Mouse (Mus musculus) kidney, embryonic 14.5 days (tissue): ENCODE measurements at regions not wholly inside any gene's neighbourhood (a gene's known extent, or its start where the extent isn't known, plus 50 kb on each side); places are given as distances from the start of the nearest gene placed in this dataset.

Experiments used
- ATAC-seq: fragments of 200-750 bp; cut with Nextera tagmentation; 2 replicates; pipeline ENCODE4 v1.8.0; 2017; ENCODE audit warnings: moderate number of reproducible peaks, mild to moderate bottlenecking, moderate TSS enrichment, moderate library complexity; ENCODE audit not compliant: low FRiP score, low TSS enrichment
- H3K27ac ChIP-seq: fragments of 300-500 bp; sonication (generic); 2 replicates; pipeline ENCODE4 v1.5.1; 2014; ENCODE audit warnings: low read depth, mild to moderate bottlenecking, low read length, moderate library complexity, mixed read lengths
- H3K27me3 ChIP-seq: fragments of 300-500 bp; sonication (generic); 2 replicates; pipeline ENCODE4 v1.6.1; 2014; ENCODE audit warnings: mild to moderate bottlenecking, low read length; ENCODE audit not compliant: control insufficient read depth, insufficient read depth
- H3K36me3 ChIP-seq: fragments of 300-500 bp; sonication (generic); 2 replicates; pipeline ENCODE4 v1.6.1; 2014; ENCODE audit warnings: low read length, mixed read lengths; ENCODE audit not compliant: control insufficient read depth, insufficient read depth
- H3K4me1 ChIP-seq: fragments of 300-500 bp; sonication (generic); 2 replicates; pipeline ENCODE4 v1.6.1; 2014; ENCODE audit warnings: low read length, mixed read lengths; ENCODE audit not compliant: control insufficient read depth, insufficient read depth
- H3K4me2 ChIP-seq: fragments of 300-500 bp; sonication (generic); replicated peaks from 2 replicates; pipeline ENCODE4 v1.6.1; 2014; ENCODE audit warnings: low read depth, mild to moderate bottlenecking, low read length
- H3K4me3 ChIP-seq: fragments of 300-500 bp; sonication (generic); 2 replicates; pipeline ENCODE4 v1.5.1; 2014; ENCODE audit warnings: mild to moderate bottlenecking, low read length
- H3K9ac ChIP-seq: fragments of 300-500 bp; sonication (generic); 2 replicates; pipeline ENCODE4 v1.6.1; 2014; ENCODE audit warnings: low read depth, mild to moderate bottlenecking, low read length, moderate library complexity
- H3K9me3 ChIP-seq: fragments of 300-500 bp; sonication (generic); 2 replicates; pipeline ENCODE4 v1.6.1; 2016; ENCODE audit warnings: low read length; ENCODE audit not compliant: control insufficient read depth
- WGBS: fragments of 180-500 bp; shearing (Covaris S2); extraction: QIAGEN DNeasy Blood & Tissue Kit; methylation state at CpG from one replicate; pipeline ENCODE4 v1.1.7; 2014; 5-methylcytosine and 5-hydroxymethylcytosine counted together

DNA sequence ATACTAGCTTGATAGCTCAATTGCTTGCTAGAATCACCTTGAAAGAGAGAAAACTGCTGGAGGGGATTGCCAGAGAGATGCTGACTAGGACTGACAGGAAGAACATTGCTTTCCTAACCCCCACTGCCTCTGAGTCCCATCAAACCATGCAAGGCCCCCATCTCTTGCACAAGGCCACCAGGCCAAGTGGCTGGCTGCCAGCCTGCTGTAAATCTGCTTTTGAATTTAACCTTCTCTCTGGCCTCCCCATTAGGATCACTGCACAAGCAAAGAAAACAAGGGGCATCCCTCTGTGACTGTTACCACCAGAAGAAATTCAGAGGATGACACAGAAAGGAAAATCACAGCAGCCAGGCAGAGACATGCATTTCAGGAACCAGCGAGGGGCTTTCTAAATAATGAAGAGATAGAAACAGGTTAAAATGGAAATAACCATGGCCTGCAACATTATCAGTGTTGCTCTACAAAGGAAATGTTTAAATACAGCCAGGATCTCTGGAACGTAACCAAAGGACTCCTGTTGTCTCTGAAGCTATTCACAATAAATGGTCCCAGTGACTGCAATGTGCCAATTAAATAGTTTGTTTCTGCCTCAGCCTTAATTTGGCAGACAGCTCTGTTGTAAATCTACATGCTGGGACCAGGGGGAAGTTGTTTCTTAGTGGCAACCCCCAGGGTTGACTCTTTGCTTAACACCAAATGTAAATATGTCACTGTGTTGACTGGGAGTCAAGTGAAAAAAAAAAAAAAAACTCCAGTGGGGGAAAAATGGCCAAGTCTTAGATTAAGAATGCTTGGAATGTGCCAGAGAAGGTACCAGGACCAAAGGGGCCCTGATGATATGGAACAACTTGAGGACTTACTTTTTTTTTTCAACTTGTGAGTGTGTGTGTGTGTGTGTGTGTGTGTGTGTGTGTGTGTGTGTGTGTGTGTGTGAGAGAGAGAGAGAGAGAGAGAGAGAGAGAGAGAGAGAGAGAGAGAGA lies 233.9 kb upstream of the Epha4 start:
- peak; percentile 80 for ATAC-seq
- no peak overlapping the region for H3K9ac ChIP-seq
- H3K27ac ChIP-seq: peak overlapping the region; percentile 17; the same call in 1 of the 2 replicates
- no peaks in the 10 kb centered on the region for H3K36me3 ChIP-seq
- H3K4me1 ChIP-seq: 0 out of 2 replicates have a peak, but pooled peaks cover 9% of the 10 kb centered on the region
- no peaks in the 10 kb centered on the region for H3K27me3 ChIP-seq
- no peaks in the 10 kb centered on the region for H3K9me3 ChIP-seq
- 26% methylated on average over 2 of the region's 2 CpGs for WGBS
- H3K4me2 ChIP-seq: no peak overlapping the region
- H3K4me3 ChIP-seq: no peak overlapping the region

- ATAC-seq: no peak
- H3K9me3 ChIP-seq: no peaks in the 10 kb centered on the region
- H3K27me3 ChIP-seq: no peaks in the 10 kb centered on the region
- no peaks in the 10 kb centered on the region for H3K36me3 ChIP-seq
- no peak overlapping the region for H3K4me3 ChIP-seq
- no peak overlapping the region for H3K27ac ChIP-seq
- 89% methylated on average over 10 of the region's 10 CpGs for WGBS
- H3K4me2 ChIP-seq: no peak overlapping the region
- no peaks in the 10 kb centered on the region for H3K4me1 ChIP-seq
- no peak overlapping the region for H3K9ac ChIP-seq
These were observed 217.2 kb upstream of the Epha4 start for GRCm38 (mm10) chr1:77732099-77732498.

DNA sequence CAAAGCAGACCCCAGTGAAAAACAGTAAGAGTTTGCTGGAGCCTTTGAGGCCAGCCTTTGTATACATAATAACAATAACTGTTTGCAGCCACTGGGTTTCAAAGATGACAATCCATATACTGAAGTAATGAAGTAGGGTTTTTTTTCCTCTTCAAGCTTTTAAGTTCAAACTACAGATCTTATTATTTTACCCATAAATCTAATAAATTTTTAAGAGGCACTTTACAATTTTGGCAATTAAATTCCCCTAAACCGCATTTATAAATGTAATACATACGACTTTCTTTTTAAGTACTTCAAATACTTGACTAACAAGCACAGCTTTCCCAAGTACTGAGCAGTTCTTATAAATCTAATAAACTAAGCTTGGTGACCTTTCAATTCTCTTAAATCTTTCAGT lies 212.7 kb upstream of the Epha4 start:
- Histone ChIP-seq H3K27me3 (no peaks in the 10 kb centered on the region), H3K36me3 (no peaks in the 10 kb centered on the region), H3K9ac (no peak overlapping the region), H3K4me1 (no peaks in the 10 kb centered on the region), H3K4me3 (no peak overlapping the region), H3K27ac (no peak overlapping the region), H3K9me3 (no peaks in the 10 kb centered on the region), H3K4me2 (no peak overlapping the region)
- no peak for ATAC-seq
- 67% methylated on average over 2 of the region's 2 CpGs for whole genome bisulfite sequencing

DNA sequence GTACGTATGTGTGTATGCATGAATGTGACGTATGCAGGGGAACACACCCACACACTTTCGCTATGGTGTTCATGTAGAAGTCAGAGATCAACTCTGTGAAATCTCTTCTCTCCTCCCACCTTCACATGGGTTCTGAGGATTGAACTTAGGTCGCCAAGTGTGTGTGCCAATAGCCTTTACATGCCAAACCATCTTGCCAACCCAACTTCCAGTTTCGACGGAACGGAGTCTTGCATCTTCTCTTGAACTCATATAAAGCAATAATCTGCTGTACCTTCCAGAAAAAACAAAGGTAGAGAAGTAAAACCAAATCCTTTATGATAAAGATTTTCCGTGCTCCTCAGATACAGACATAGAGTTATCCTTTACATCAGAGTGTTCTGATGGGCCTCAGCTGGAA lies 208.4 kb upstream of the Epha4 start:
- H3K27me3 ChIP-seq: no peaks in the 10 kb centered on the region
- 92% methylated on average over 8 of the region's 8 CpGs for WGBS
- H3K4me3 ChIP-seq: no peak overlapping the region
- H3K9ac ChIP-seq: no peak overlapping the region
- no peak for ATAC-seq
- H3K4me2 ChIP-seq: no peak overlapping the region
- H3K36me3 ChIP-seq: no peaks in the 10 kb centered on the region
- H3K4me1 ChIP-seq: no peaks in the 10 kb centered on the region
- H3K27ac ChIP-seq: no peak overlapping the region
- H3K9me3 ChIP-seq: no peaks in the 10 kb centered on the region

- no peak for ATAC-seq
- H3K4me1 ChIP-seq: no peaks in the 10 kb centered on the region
- H3K27me3 ChIP-seq: no peaks in the 10 kb centered on the region
- no peak overlapping the region for H3K4me3 ChIP-seq
- no peak overlapping the region for H3K27ac ChIP-seq
- no peaks in the 10 kb centered on the region for H3K9me3 ChIP-seq
- H3K4me2 ChIP-seq: no peak overlapping the region
- 91% methylated on average over 1 of the region's 1 CpGs for whole genome bisulfite sequencing
- no peak overlapping the region for H3K9ac ChIP-seq
- H3K36me3 ChIP-seq: no peaks in the 10 kb centered on the region
These were observed 206.0 kb upstream of the Epha4 start for GRCm38 (mm10) chr1:77720859-77721258.

DNA sequence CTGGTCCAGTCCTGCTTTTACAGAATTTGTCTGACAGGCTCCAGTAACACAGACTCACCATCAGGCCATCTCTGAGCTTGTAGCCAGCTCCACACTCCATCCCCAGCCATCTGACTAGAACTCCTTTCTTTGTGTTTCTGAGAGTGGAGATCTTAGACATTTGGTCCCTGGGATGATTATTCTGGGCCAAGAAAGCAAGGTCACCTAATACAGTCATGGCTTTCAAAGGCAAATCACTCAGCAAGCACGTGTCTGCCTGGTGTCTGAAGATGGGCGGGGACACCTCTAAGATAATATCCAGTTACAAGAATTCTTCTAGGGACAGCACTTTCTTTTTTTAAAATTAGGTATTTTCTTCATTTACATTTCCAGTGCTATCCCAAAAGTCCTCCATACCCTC lies 198.1 kb upstream of the Epha4 start:
- Histone ChIP-seq H3K9ac (no peak overlapping the region), H3K27me3 (no peaks in the 10 kb centered on the region), H3K4me2 (no peak overlapping the region), H3K36me3 (no peaks in the 10 kb centered on the region), H3K9me3 (no peaks in the 10 kb centered on the region), H3K4me3 (no peak overlapping the region), H3K27ac (no peak overlapping the region), H3K4me1 (no peaks in the 10 kb centered on the region)
- no peak for ATAC-seq
- 73% methylated on average over 2 of the region's 2 CpGs for WGBS

- Histone ChIP-seq H3K4me1 (no peaks in the 10 kb centered on the region), H3K36me3 (no peaks in the 10 kb centered on the region), H3K9me3 (no peaks in the 10 kb centered on the region), H3K27ac (no peak overlapping the region), H3K4me2 (no peak overlapping the region), H3K9ac (no peak overlapping the region), H3K4me3 (no peak overlapping the region), H3K27me3 (no peaks in the 10 kb centered on the region)
- ATAC-seq: no peak
- WGBS: 57% methylated on average over 14 of the region's 14 CpGs
These were observed 193.5 kb upstream of the Epha4 start for GRCm38 (mm10) chr1:77708202-77709020.

- H3K9ac ChIP-seq: no peak overlapping the region
- H3K27me3 ChIP-seq: no peaks in the 10 kb centered on the region
- H3K4me3 ChIP-seq: no peak overlapping the region
- ATAC-seq: no peak
- H3K36me3 ChIP-seq: no peaks in the 10 kb centered on the region
- WGBS: 66% methylated on average over 3 of the region's 3 CpGs
- no peak overlapping the region for H3K27ac ChIP-seq
- H3K4me1 ChIP-seq: no peaks in the 10 kb centered on the region
- H3K4me2 ChIP-seq: no peak overlapping the region
- no peaks in the 10 kb centered on the region for H3K9me3 ChIP-seq
These were observed 180.5 kb upstream of the Epha4 start for GRCm38 (mm10) chr1:77695228-77696018.
